Mouse (Mus musculus) Patski (cell line): ENCODE data around the gene Vps8. TPM values are rescaled to one million over a fixed set of nuclear protein-coding genes. Genes with fewer than 3 reads are reported as not detected.
A peak's percentile ranks its signal among the peaks of the same experiment; 100 is the strongest.

Experiments
- ATAC-seq: fragments of 100-300 bp; one replicate; pipeline ENCODE4 v1.8.0; 2021
- CTCF ChIA-PET: fragments of 350-600 bp; sonication (Branson Sonifier 250); formaldehyde crosslinking; loops from one replicate; lab custom pipeline; 2022; ENCODE audit warnings: inconsistent platforms; lab: Charles Lee
- POLR2A ChIA-PET: fragments of 350-600 bp; sonication (Branson Sonifier 250); formaldehyde crosslinking; loops from one replicate; lab custom pipeline; 2022; ENCODE audit warnings: antibody characterized with exemption, inconsistent platforms; lab: Charles Lee
- DNase-seq: peaks from one replicate; pipeline ENCODE4 v3.0.0-alpha.2; 2011; ENCODE audit warnings: low read depth, low spot score
- H3K27me3 ChIP-seq: fragments of 371-371 bp; one replicate; pipeline ENCODE4 v1.5.1; 2021
- CTCF ChIP-seq: fragments of 100-300 bp; IDR thresholded peaks from one replicate; pipeline ENCODE4 v1.5.1; 2021
- in situ Hi-C: fragments of 300-500 bp; cut with MboI; formaldehyde crosslinking; loops from 3 replicates; pipeline ENCODE4 v1.11.1; 2018; ENCODE audit warnings: low pct_unique_long_range_greater_than_20kb, mixed read lengths
- polyA plus RNA-seq: library from polyadenylated mRNA; unstranded; gene quantifications from one replicate; pipeline ENCODE4 v1.2.3, GENCODE M21; 2021

Vps8 gene
- polyA plus RNA-seq, 1 experiment from 2014 or later: 18.9 TPM

- in situ Hi-C loops: no loop called here
- ChIA-PET CTCF (interaction anchor here (0.8 to 3.2 kb wide), 2 partner anchors 10 to 11 kb away, joined by 3 to 10 read pairs; no protein-coding TSS in a partner anchor), POLR2A (no interaction called here)
- peaks cover 4% of the 10 kb centered on the region for H3K27me3 ChIP-seq
- TF ChIP-seq CTCF: no peak
- no peak for DNase-seq
- ATAC-seq: no peak
Observed at GRCm38 (mm10) chr16:21403402-21403801, 19.5 kb upstream of the Vps8 start.

DNA sequence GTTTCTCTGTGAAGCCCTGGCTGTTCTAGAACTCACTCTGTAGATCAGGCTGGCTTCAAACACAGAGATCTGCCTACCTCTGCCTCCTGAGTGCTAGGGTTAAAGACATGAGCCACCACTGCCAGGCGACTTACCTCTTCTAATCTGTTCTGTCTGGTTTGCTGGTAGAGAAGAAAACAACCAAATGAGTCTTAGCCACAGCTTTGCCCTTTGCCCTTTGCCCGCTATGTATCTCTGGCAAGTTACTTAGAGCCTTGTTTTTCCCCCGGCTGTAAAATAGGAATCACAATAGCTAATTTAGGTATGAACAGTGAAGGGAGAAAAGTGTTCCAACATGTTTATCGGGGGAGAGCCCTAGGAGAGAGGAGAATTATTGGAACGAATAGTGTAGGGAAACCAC, 18.3 kb upstream of the Vps8 start:
- in situ Hi-C loops: no loop called here

DNA sequence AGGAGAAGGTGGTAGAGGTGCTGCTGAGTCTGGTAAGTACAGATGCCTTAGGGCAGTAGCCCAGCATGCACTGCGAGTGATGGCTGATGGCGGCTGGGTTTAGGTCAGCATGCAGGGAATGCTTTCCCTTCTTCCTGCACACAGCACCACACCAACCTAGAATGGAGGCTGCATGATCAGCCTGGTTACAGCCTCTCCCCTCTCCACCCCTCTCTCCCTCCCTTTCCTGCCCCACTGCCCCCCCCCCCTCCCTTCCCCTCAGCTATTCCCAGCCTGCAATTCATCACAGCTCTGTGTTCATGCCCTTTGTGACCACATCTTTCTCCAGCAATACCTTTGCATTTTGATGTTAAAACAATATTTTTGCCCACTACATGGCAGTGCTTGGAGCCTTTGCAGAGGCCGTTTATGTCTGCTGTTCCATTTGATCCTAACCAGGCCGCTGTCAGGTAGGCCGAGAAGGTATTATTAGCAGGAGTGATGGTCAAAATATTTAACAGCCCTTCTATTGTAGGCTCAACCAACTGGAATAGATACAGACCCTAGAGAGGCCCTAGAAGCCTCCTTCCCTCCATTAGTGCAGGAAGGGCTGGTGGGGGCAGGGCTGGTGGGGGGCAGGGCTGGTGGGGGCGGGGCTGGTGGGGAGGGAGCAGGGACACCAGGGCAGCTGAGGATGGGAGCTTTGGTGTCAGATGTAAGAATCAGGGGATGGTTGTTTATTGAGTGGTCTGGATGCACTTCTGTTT, 17.5 kb upstream of the Vps8 start:
- ATAC-seq (no peak), DNase-seq (no peak)
- ChIA-PET CTCF (no interaction called here), POLR2A (no interaction called here)
- in situ Hi-C loops: no loop called here
- peaks cover 4% of the 10 kb centered on the region for H3K27me3 ChIP-seq
- TF ChIP-seq CTCF: no peak

More for the DNA sequence above, 18.3 kb upstream of the Vps8 start:
- no peak for TF ChIP-seq CTCF
- no peak for ATAC-seq
- H3K27me3 ChIP-seq: peaks cover 4% of the 10 kb centered on the region
- POLR2A ChIA-PET: no interaction called here
- CTCF ChIA-PET: no interaction called here
- DNase-seq: no peak

GRCm38 (mm10) chr16:21406136-21406535, 16.8 kb upstream of the Vps8 start:
- TF ChIP-seq CTCF: no peak
- CTCF ChIA-PET: interaction anchor here (1.3 kb wide), 1 partner anchor 13 kb away, joined by 4 read pairs; no protein-coding TSS in a partner anchor
- in situ Hi-C loops: no loop called here
- peaks cover 4% of the 10 kb centered on the region for H3K27me3 ChIP-seq
- POLR2A ChIA-PET: no interaction called here
- no peak for DNase-seq
- ATAC-seq: no peak

- ATAC-seq: no peak
- in situ Hi-C loops: no loop called here
Observed at GRCm38 (mm10) chr16:21411779-21412178, 11.1 kb upstream of the Vps8 start.

DNA sequence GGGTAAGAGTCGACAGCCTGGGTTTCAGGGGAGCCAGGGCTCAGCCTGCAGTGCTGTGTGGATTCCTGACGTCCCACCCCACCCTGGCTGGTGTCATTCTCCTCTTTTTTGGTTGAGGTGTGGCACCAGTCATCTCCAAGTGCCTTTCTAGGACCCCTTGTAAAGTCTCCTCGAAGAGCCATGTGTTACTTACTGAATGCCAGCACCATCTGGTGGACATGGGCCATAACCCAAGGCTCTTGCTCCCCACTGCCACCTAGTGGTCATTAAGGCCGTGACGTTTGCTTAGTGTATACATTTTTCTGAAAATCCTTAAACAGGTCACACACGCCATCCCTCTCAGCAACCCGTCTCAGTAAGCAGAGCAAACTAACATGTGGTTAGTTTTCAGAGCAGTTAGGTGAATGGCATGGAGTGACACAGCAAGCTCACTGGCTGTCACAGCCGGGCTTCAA, 10.3 kb upstream of the Vps8 start:
- peaks cover 4% of the 10 kb centered on the region for H3K27me3 ChIP-seq
- CTCF ChIA-PET: interaction anchor here (0.6 to 4.6 kb wide), 14 partner anchors 8 to 220 kb away, joined by 3 to 30 read pairs (median 4); partner anchors contain the start of genes Ephb3 and Vps8
- in situ Hi-C loops: no loop called here
- ATAC-seq: peak; percentile 76
- TF ChIP-seq CTCF: peak; percentile 99
- POLR2A ChIA-PET: interaction anchor here (0.6 kb wide), 1 partner anchor 268 kb away, joined by 6 read pairs; no protein-coding TSS in a partner anchor
- no peak for DNase-seq

More at GRCm38 (mm10) chr16:21411779-21412178, 11.1 kb upstream of the Vps8 start:
- POLR2A ChIA-PET: no interaction called here
- CTCF ChIA-PET: interaction anchor here (0.6 to 4.6 kb wide), 11 partner anchors 9 to 223 kb away, joined by 3 to 30 read pairs (median 8); partner anchors contain the start of genes Ephb3 and Vps8
- TF ChIP-seq CTCF: no peak
- no peak for DNase-seq
- peaks cover 4% of the 10 kb centered on the region for H3K27me3 ChIP-seq

DNA sequence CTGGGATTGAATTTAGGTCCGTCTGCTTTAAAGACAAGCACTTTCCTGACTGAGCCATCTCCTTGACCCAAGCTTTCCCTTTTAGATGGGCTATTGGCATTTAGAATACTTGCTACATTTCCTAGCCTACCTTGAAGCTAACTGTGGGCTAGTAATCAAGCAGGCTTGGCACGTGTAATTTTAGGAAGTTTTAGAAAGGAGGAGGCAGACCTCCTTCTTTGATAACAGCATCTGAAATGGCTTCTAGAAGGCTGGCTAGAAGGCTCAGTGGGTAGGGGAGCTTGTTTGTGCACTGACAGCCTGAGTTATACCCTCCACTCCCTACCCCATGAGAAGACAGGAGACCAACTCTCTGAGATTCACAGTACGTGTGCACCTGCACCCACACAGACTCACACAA, 9.1 kb upstream of the Vps8 start:
- in situ Hi-C loops: no loop called here
- DNase-seq: no peak
- no peaks in the 10 kb centered on the region for H3K27me3 ChIP-seq
- no peak for TF ChIP-seq CTCF
- POLR2A ChIA-PET: no interaction called here
- no peak for ATAC-seq
- CTCF ChIA-PET: interaction anchor here (0.7 to 4.6 kb wide), 6 partner anchors 11 to 213 kb away, joined by 3 to 30 read pairs (median 3); partner anchors contain the start of gene Ephb3

DNA sequence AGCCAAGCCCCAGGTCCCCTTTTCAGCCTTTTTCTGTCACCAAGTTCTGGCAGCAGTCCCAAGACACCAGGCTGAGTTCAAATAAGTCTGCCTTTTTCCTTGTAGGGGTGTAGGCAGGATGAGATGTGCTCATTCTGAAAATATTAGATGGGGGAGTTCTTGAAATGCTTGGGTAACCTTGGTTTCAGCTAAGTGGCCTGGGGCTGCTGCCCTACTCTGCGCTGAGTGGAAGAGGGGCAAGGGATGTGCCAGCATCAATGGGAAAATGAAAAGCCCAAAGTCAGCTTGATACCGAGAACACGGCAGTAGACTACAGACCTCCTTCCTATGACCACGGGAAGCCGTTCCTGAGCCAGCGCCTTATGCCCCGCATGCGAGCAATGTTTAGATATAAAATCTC, 7.8 kb upstream of the Vps8 start:
- no peak for ATAC-seq
- in situ Hi-C loops: no loop called here
- H3K27me3 ChIP-seq: no peaks in the 10 kb centered on the region
- ChIA-PET POLR2A (no interaction called here), CTCF (interaction anchor here (1.9 to 4.6 kb wide), 2 partner anchors 211 to 214 kb away, joined by 4 to 30 read pairs; partner anchors contain the start of gene Ephb3)
- DNase-seq: no peak
- TF ChIP-seq CTCF: no peak

GRCm38 (mm10) chr16:21418012-21418411, 4.9 kb upstream of the Vps8 start:
- no peaks in the 10 kb centered on the region for H3K27me3 ChIP-seq
- ATAC-seq (no peak), DNase-seq (no peak)
- ChIA-PET POLR2A (no interaction called here), CTCF (no interaction called here)
- in situ Hi-C loops: no loop called here
- TF ChIP-seq CTCF: no peak

GRCm38 (mm10) chr16:21423546-21423910, 610 bp downstream of the Vps8 start:
- ChIA-PET POLR2A (no interaction called here), CTCF (interaction anchor here (1.3 kb wide), 1 partner anchor 12 kb away, joined by 3 read pairs; no protein-coding TSS in a partner anchor)
- in situ Hi-C loops: no loop called here
- DNase-seq (no peak), ATAC-seq (peak; percentile 55)
- TF ChIP-seq CTCF: no peak
- no peaks in the 10 kb centered on the region for H3K27me3 ChIP-seq

- no peaks in the 10 kb centered on the region for H3K27me3 ChIP-seq
- ChIA-PET POLR2A (no interaction called here), CTCF (no interaction called here)
- DNase-seq (no peak), ATAC-seq (no peak)
- in situ Hi-C loops: no loop called here
- TF ChIP-seq CTCF: no peak
Observed at GRCm38 (mm10) chr16:21428131-21428530, 5.2 kb downstream of the Vps8 start.
